Mouse (Mus musculus) CH12.LX (cell line): ENCODE results near the gene Pla2g1b.

ENCODE experiments used
- EP300 ChIP-seq: IDR thresholded peaks from 2 replicates; pipeline ENCODE4 v1.6.1; 2011; ENCODE audit warnings: low read length, improper control_type of control experiment
- MXI1 ChIP-seq: IDR thresholded peaks from 2 replicates; pipeline ENCODE4 v1.6.1; 2011; ENCODE audit warnings: mild to moderate bottlenecking, low read depth, low read length, improper control_type of control experiment
- POLR2AphosphoS2 ChIP-seq: IDR thresholded peaks from 2 replicates; pipeline ENCODE4 v1.6.1; 2011; ENCODE audit warnings: low read depth, low read length, improper control_type of control experiment

GRCm38 (mm10) chr5:115516908-115517307, 50.8 kb downstream of the Pla2g1b start:
- TF ChIP-seq MXI1 (no peak), EP300 (no peak), POLR2AphosphoS2 (no peak)
